Mouse (Mus musculus): Measurements from ENCODE around the gene Cpt1c. TPM values are rescaled to one million over a fixed set of nuclear protein-coding genes. Genes with fewer than 3 reads are reported as not detected.

Cpt1c gene
- polyA plus RNA-seq, 1 experiment from 2014 or later, result 1.5 TPM

DNA sequence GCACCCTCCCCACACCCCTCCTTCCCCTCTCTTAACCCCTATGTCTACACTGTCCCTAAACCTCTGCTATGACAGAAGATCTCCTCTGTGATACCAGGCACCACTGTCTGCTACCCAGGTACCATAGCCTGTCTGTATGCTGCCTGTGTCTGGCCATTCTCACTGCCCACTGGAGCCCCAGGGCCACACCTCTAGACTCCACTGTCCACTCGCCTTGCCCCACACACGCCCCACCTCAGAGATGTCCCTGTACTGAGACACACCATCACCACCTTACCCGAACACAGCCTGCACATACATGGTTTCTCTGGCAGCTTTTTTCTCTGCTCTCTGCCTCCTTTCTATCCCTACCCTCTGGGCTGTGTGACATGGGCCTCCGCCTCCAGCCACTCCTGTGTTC is 57.8 kb downstream of the Cpt1c start:
- no peak for ATAC-seq (ENCODE audit: insufficient read depth)
- Histone ChIP-seq H3K4me1 (replicated peaks) (peaks cover 38% of the 10 kb centered on the region), H3K4me3 (replicated peaks) (no peak overlapping the region), H3K9ac (no peak overlapping the region), H3K27me3 (no peaks in the 10 kb centered on the region), H3K9me3 (replicated peaks) (no peaks in the 10 kb centered on the region), H3K4me2 (no peak overlapping the region), H3K27ac (replicated peaks) (no peak overlapping the region), H3K36me3 (replicated peaks) (peaks cover 80% of the 10 kb centered on the region)
- 83% methylated on average over 4 of the region's 4 CpGs for WGBS (ENCODE audit: insufficient replicate concordance)

DNA sequence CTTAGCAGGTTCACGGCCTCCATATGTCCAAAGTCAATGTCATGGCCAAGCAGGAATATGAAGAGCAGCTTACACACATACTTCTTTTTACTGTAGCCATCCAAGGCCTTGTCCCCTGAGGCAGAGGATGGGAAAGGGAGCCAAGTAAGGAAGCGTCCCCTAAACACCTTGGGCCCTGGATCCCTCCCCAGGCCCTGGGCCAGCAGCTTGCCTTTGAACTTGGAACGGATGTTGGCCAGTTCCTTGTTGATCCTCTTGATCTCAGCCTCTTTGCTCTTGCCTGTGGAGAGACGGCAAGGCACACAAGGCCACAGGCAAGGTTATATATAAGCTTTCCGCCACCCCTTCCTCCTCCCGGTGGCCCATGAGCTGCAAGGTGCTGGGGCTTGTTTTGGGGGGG is 58.5 kb downstream of the Cpt1c start:
- ATAC-seq (ENCODE audit: insufficient read depth), result no peak

DNA sequence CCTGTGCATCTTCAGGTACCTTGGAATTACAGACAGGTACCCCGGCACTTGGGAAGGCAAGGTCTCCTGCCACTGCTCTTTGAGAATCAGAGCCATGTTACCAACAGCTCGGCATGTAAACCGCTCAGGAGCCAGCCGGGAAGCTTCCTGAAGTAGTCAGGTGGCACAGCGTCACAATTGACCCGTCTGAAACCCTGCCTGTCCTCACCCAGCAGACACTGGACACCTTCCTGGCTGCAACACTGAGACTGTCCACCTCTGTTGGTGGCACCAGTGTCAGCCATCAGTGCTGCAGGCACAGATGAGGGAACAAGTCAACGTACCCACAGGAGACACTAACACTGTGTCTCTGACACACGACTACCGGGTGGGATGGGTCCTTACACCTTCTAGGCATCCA is 59.3 kb downstream of the Cpt1c start:
- WGBS (ENCODE audit: insufficient replicate concordance), result 90% methylated on average over 9 of the region's 9 CpGs
- Histone ChIP-seq H3K27me3 (no peaks in the 10 kb centered on the region), H3K36me3 (replicated peaks) (peaks cover 85% of the 10 kb centered on the region), H3K9me3 (replicated peaks) (no peaks in the 10 kb centered on the region), H3K9ac (no peak overlapping the region), H3K4me3 (replicated peaks) (no peak overlapping the region), H3K27ac (replicated peaks) (no peak overlapping the region), H3K4me2 (no peak overlapping the region), H3K4me1 (replicated peaks) (peaks cover 34% of the 10 kb centered on the region)
- ATAC-seq (ENCODE audit: insufficient read depth), result no peak

More for the DNA sequence above, 58.5 kb downstream of the Cpt1c start:
- Histone ChIP-seq H3K4me1 (replicated peaks) (peaks cover 35% of the 10 kb centered on the region), H3K36me3 (replicated peaks) (peaks cover 83% of the 10 kb centered on the region), H3K9me3 (replicated peaks) (no peaks in the 10 kb centered on the region), H3K9ac (no peak overlapping the region), H3K27ac (replicated peaks) (no peak overlapping the region), H3K27me3 (no peaks in the 10 kb centered on the region), H3K4me3 (replicated peaks) (no peak overlapping the region), H3K4me2 (no peak overlapping the region)
- 82% methylated on average over 6 of the region's 6 CpGs for WGBS (ENCODE audit: insufficient replicate concordance)

- Histone ChIP-seq H3K9me3 (replicated peaks) (no peaks in the 10 kb centered on the region), H3K27ac (replicated peaks) (no peak overlapping the region), H3K36me3 (replicated peaks) (peaks cover 85% of the 10 kb centered on the region), H3K4me2 (no peak overlapping the region), H3K9ac (no peak overlapping the region), H3K4me1 (replicated peaks) (peaks cover 27% of the 10 kb centered on the region), H3K4me3 (replicated peaks) (no peak overlapping the region), H3K27me3 (no peaks in the 10 kb centered on the region)
- 94% methylated on average over 2 of the region's 2 CpGs for WGBS (ENCODE audit: insufficient replicate concordance)
- ATAC-seq (ENCODE audit: insufficient read depth), result no peak
Measured at GRCm38 (mm10) chr7:44914396-44914795, 60.3 kb downstream of the Cpt1c start.

Small RNA genes lying within 50 kb of the gene (microRNA-seq; reads per million reads assigned to microRNA genes)
- not detected for gene Mir7054

Other genes with a start within 250 kb of the Cpt1c start
- gene Vrk3, start 226.4 kb downstream of the Cpt1c start, polyA plus RNA-seq (2015; fragmentation: Nextera tagmentation; extraction: Ambion mirVana), result 28.1 and 30.0 TPM in 2 replicates
- gene Zfp473, start 223.8 kb downstream of the Cpt1c start, polyA plus RNA-seq (2015; fragmentation: Nextera tagmentation; extraction: Ambion mirVana), result 0.94 and 1.0 TPM in 2 replicates
- 48.8 and 51.2 TPM in 2 replicates for gene Nup62, start 158.8 kb downstream of the Cpt1c start, polyA plus RNA-seq (2015; fragmentation: Nextera tagmentation; extraction: Ambion mirVana)
- 0.35 and 0.46 TPM in 2 replicates for gene Il4i1, start 158.5 kb downstream of the Cpt1c start, polyA plus RNA-seq (2015; fragmentation: Nextera tagmentation; extraction: Ambion mirVana)
- 7.5 and 9.2 TPM in 2 replicates for gene Atf5, start 158.2 kb downstream of the Cpt1c start, polyA plus RNA-seq (2015; fragmentation: Nextera tagmentation; extraction: Ambion mirVana)
- 27.7 and 32.3 TPM in 2 replicates for gene Akt1s1, start 125.9 kb downstream of the Cpt1c start, polyA plus RNA-seq (2015; fragmentation: Nextera tagmentation; extraction: Ambion mirVana)
- 26.1 and 29.4 TPM in 2 replicates for gene Tbc1d17, start 125.8 kb downstream of the Cpt1c start, polyA plus RNA-seq (2015; fragmentation: Nextera tagmentation; extraction: Ambion mirVana)
- gene Pnkp, start 117.7 kb downstream of the Cpt1c start, polyA plus RNA-seq (2015; fragmentation: Nextera tagmentation; extraction: Ambion mirVana), result 23.8 and 28.9 TPM in 2 replicates
- gene Ptov1, start 105.1 kb downstream of the Cpt1c start, polyA plus RNA-seq (2015; fragmentation: Nextera tagmentation; extraction: Ambion mirVana), result 54.1 and 59.1 TPM in 2 replicates
- gene Med25, start 82.1 kb downstream of the Cpt1c start, polyA plus RNA-seq (2015; fragmentation: Nextera tagmentation; extraction: Ambion mirVana), result 46.8 and 56.2 TPM in 2 replicates
- 6.7 and 6.9 TPM in 2 replicates for gene Fuz, start 78.8 kb downstream of the Cpt1c start, polyA plus RNA-seq (2015; fragmentation: Nextera tagmentation; extraction: Ambion mirVana)
- 69.1 and 70.9 TPM in 2 replicates for gene Ap2a1, start 45.4 kb downstream of the Cpt1c start, polyA plus RNA-seq (2015; fragmentation: Nextera tagmentation; extraction: Ambion mirVana)
- gene Tsks, start 31.6 kb downstream of the Cpt1c start, polyA plus RNA-seq (2015; fragmentation: Nextera tagmentation; extraction: Ambion mirVana), result 0.08 TPM in 1 of 2 replicates, not detected in the other
- 111 and 114 TPM in 2 replicates for gene Prmt1, start 11.7 kb upstream of the Cpt1c start, polyA plus RNA-seq (2015; fragmentation: Nextera tagmentation; extraction: Ambion mirVana)
- 39.4 and 47.2 TPM in 2 replicates for gene Irf3, start 22.8 kb upstream of the Cpt1c start, polyA plus RNA-seq (2015; fragmentation: Nextera tagmentation; extraction: Ambion mirVana)
- gene Bcl2l12, start 23.9 kb upstream of the Cpt1c start, polyA plus RNA-seq (2015; fragmentation: Nextera tagmentation; extraction: Ambion mirVana), result 12.3 and 13.7 TPM in 2 replicates
- gene Scaf1, start 41.5 kb upstream of the Cpt1c start, polyA plus RNA-seq (2015; fragmentation: Nextera tagmentation; extraction: Ambion mirVana), result 10.4 and 11.9 TPM in 2 replicates
- gene Rras, start 43.1 kb upstream of the Cpt1c start, polyA plus RNA-seq (2015; fragmentation: Nextera tagmentation; extraction: Ambion mirVana), result 20.8 and 23.6 TPM in 2 replicates
- 2.1 and 2.3 TPM in 2 replicates for gene Prr12, start 78.0 kb upstream of the Cpt1c start, polyA plus RNA-seq (2015; fragmentation: Nextera tagmentation; extraction: Ambion mirVana)
- gene Nosip, start 87.6 kb upstream of the Cpt1c start, polyA plus RNA-seq (2015; fragmentation: Nextera tagmentation; extraction: Ambion mirVana), result 25.9 and 27.4 TPM in 2 replicates
- 8.5 and 9.0 TPM in 2 replicates for gene Prrg2, start 87.8 kb upstream of the Cpt1c start, polyA plus RNA-seq (2015; fragmentation: Nextera tagmentation; extraction: Ambion mirVana)
- 26.3 and 26.6 TPM in 2 replicates for gene Rcn3, start 117.4 kb upstream of the Cpt1c start, polyA plus RNA-seq (2015; fragmentation: Nextera tagmentation; extraction: Ambion mirVana)
- gene Fcgrt, start 129.0 kb upstream of the Cpt1c start, polyA plus RNA-seq (2015; fragmentation: Nextera tagmentation; extraction: Ambion mirVana), result 43.6 and 51.2 TPM in 2 replicates
- gene Rps11, start 149.6 kb upstream of the Cpt1c start, polyA plus RNA-seq (2015; fragmentation: Nextera tagmentation; extraction: Ambion mirVana), result 673 and 768 TPM in 2 replicates
- gene Rpl13a, start 153.9 kb upstream of the Cpt1c start, polyA plus RNA-seq (2015; fragmentation: Nextera tagmentation; extraction: Ambion mirVana), result 534 and 633 TPM in 2 replicates
- 0.10 TPM in 1 of 2 replicates, not detected in the other for gene Gm45713, start 161.4 kb upstream of the Cpt1c start, polyA plus RNA-seq (2015; fragmentation: Nextera tagmentation; extraction: Ambion mirVana)
- gene Flt3l, start 161.6 kb upstream of the Cpt1c start, polyA plus RNA-seq (2015; fragmentation: Nextera tagmentation; extraction: Ambion mirVana), result 3.4 and 3.7 TPM in 2 replicates
- gene Pih1d1, start 179.5 kb upstream of the Cpt1c start, polyA plus RNA-seq (2015; fragmentation: Nextera tagmentation; extraction: Ambion mirVana), result 42.2 and 46.8 TPM in 2 replicates
- 31.4 and 32.6 TPM in 2 replicates for gene Aldh16a1, start 179.7 kb upstream of the Cpt1c start, polyA plus RNA-seq (2015; fragmentation: Nextera tagmentation; extraction: Ambion mirVana)
- gene Slc17a7, start 189.1 kb upstream of the Cpt1c start, polyA plus RNA-seq (2015; fragmentation: Nextera tagmentation; extraction: Ambion mirVana), result not detected in 2 replicates
- not detected in 2 replicates for gene Gfy, start 204.7 kb upstream of the Cpt1c start, polyA plus RNA-seq (2015; fragmentation: Nextera tagmentation; extraction: Ambion mirVana)
- not detected in 2 replicates for gene Pth2, start 206.1 kb upstream of the Cpt1c start, polyA plus RNA-seq (2015; fragmentation: Nextera tagmentation; extraction: Ambion mirVana)
- gene Ccdc155, start 230.0 kb upstream of the Cpt1c start, polyA plus RNA-seq (2015; fragmentation: Nextera tagmentation; extraction: Ambion mirVana), result 0.07 and 0.13 TPM in 2 replicates
- 2.0 and 2.4 TPM in 2 replicates for gene Dkkl1, start 237.3 kb upstream of the Cpt1c start, polyA plus RNA-seq (2015; fragmentation: Nextera tagmentation; extraction: Ambion mirVana)
- gene Tead2, start 240.9 kb upstream of the Cpt1c start, polyA plus RNA-seq (2015; fragmentation: Nextera tagmentation; extraction: Ambion mirVana), result 6.6 and 7.0 TPM in 2 replicates

Measured in liver, embryonic 15.5 days (tissue).